Mouse (Mus musculus) intestine, postnatal 0 days (tissue): Measurements from ENCODE around the gene Tns4. TPM values are rescaled to one million over a fixed set of nuclear protein-coding genes. Genes with fewer than 3 reads are reported as not detected.

ENCODE experiments used
- ATAC-seq: fragments of 200-750 bp; cut with Nextera tagmentation; 2 replicates; pipeline ENCODE4 v1.8.0; 2017; ENCODE audit warnings: mild to moderate bottlenecking, moderate TSS enrichment, moderate library complexity
- H3K27ac ChIP-seq: fragments of 300-500 bp; sonication (generic); 2 replicates; pipeline ENCODE4 v1.5.1; 2014; ENCODE audit warnings: mild to moderate bottlenecking, low read depth, low read length, moderate library complexity
- H3K27me3 ChIP-seq: fragments of 300-500 bp; sonication (generic); replicated peaks from 2 replicates; pipeline ENCODE4 v1.6.1; 2014; ENCODE audit warnings: low read length, mixed read lengths; ENCODE audit not compliant: control insufficient read depth, insufficient read depth
- H3K36me3 ChIP-seq: fragments of 300-500 bp; sonication (generic); 2 replicates; pipeline ENCODE4 v1.6.1; 2014; ENCODE audit warnings: mild to moderate bottlenecking, moderate library complexity; ENCODE audit not compliant: control insufficient read depth, insufficient read depth
- H3K4me1 ChIP-seq: fragments of 300-500 bp; sonication (generic); replicated peaks from 2 replicates; pipeline ENCODE4 v1.6.1; 2014; ENCODE audit warnings: antibody characterized with exemption, low read length, mixed read lengths; ENCODE audit not compliant: control insufficient read depth, insufficient read depth
- H3K4me2 ChIP-seq: fragments of 300-500 bp; sonication (generic); replicated peaks from 2 replicates; pipeline ENCODE4 v1.6.1; 2014; ENCODE audit warnings: low read depth, mild to moderate bottlenecking, moderate library complexity
- H3K4me3 ChIP-seq: fragments of 300-500 bp; sonication (generic); 2 replicates; pipeline ENCODE4 v1.5.1; 2014; ENCODE audit warnings: low read depth, low read length
- H3K9ac ChIP-seq: fragments of 300-500 bp; sonication (generic); 2 replicates; pipeline ENCODE4 v1.6.1; 2014; ENCODE audit warnings: mild to moderate bottlenecking, low read depth, low read length
- H3K9me3 ChIP-seq: fragments of 300-500 bp; sonication (generic); 2 replicates; pipeline ENCODE4 v1.6.1; 2016; ENCODE audit warnings: mixed run types; ENCODE audit not compliant: control insufficient read depth
- CTCF ChIP-seq: sonication (generic); IDR thresholded peaks from 2 replicates; pipeline ENCODE4 v1.5.1; 2016; ENCODE audit warnings: low read depth, mild to moderate bottlenecking, control low read depth, antibody characterized with exemption, moderate library complexity
- WGBS: fragments of 180-500 bp; shearing (Covaris S2); extraction: QIAGEN DNeasy Blood & Tissue Kit; methylation state at CpG from one replicate; pipeline ENCODE4 v1.1.7; 2014; 5-methylcytosine and 5-hydroxymethylcytosine counted together
- polyA plus RNA-seq: library from polyadenylated mRNA; unstranded; fragments of >200 nt; fragmentation: Nextera tagmentation; extraction: Ambion mirVana; gene quantifications from 2 replicates; pipeline ENCODE4 v1.2.1, GENCODE M21; 2015

The Tns4 gene
- polyA plus RNA-seq, 1 experiment from 2014 or later = 0.53 TPM

- Histone ChIP-seq H3K27ac (no peak overlapping the region), H3K4me1 (no peaks in the 10 kb centered on the region), H3K9ac (no peak overlapping the region), H3K4me2 (no peak overlapping the region), H3K36me3 (no peaks in the 10 kb centered on the region), H3K9me3 (no peaks in the 10 kb centered on the region), H3K27me3 (no peaks in the 10 kb centered on the region), H3K4me3 (no peak overlapping the region)
- ATAC-seq = no peak
- WGBS = 89% methylated on average over 8 of the region's 8 CpGs
- no peak for TF ChIP-seq CTCF
Measured at GRCm38 (mm10) chr11:99090391-99090790, 1.3 kb upstream of the Tns4 start.

GRCm38 (mm10) chr11:99088486-99088885 is 620 bp downstream of the Tns4 start:
- no peak overlapping the region for H3K4me3 ChIP-seq
- no peak overlapping the region for H3K27ac ChIP-seq
- ATAC-seq = 0 out of 2 replicates have a peak, but pooled peaks have one; percentile 20

DNA sequence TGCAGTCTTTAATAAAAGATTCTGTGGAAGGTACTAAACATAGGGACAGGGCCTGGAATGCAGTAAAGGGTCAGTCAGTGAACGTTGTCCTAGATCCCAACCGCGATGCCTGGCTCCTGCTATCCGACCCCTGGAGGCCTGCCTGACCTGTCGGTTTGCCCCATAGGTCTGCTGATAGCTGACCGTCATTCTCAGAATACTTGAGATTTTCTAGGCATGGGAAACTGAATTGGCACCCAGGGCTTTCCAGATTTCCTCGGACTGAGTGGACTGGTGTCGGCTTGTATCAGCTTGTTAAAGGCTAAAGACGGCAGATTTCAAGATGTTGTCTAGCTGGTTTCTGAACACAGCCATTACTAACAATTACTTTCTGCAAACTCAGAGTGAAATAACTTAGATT is 4.7 kb downstream of the Tns4 start:
- H3K9me3 ChIP-seq = no peaks in the 10 kb centered on the region
- no peaks in the 10 kb centered on the region for H3K36me3 ChIP-seq
- H3K4me3 ChIP-seq = no peak overlapping the region
- no peak overlapping the region for H3K27ac ChIP-seq
- no peaks in the 10 kb centered on the region for H3K27me3 ChIP-seq
- H3K9ac ChIP-seq = no peak overlapping the region
- 70% methylated on average over 9 of the region's 9 CpGs for WGBS
- TF ChIP-seq CTCF = no peak
- no peak for ATAC-seq
- H3K4me1 ChIP-seq = no peaks in the 10 kb centered on the region
- no peak overlapping the region for H3K4me2 ChIP-seq

More at GRCm38 (mm10) chr11:99088486-99088885, 620 bp downstream of the Tns4 start:
- Histone ChIP-seq H3K9me3 (no peaks in the 10 kb centered on the region), H3K27me3 (no peaks in the 10 kb centered on the region), H3K9ac (no peak overlapping the region), H3K4me1 (no peaks in the 10 kb centered on the region), H3K36me3 (no peaks in the 10 kb centered on the region), H3K4me2 (peak overlapping the region; percentile 37)
- no peak for TF ChIP-seq CTCF
- 29% methylated on average over 2 of the region's 2 CpGs for WGBS

- no peak overlapping the region for H3K9ac ChIP-seq
- H3K4me2 ChIP-seq = no peak overlapping the region
- WGBS = 95% methylated on average over 8 of the region's 8 CpGs
- no peak overlapping the region for H3K27ac ChIP-seq
- no peaks in the 10 kb centered on the region for H3K4me1 ChIP-seq
- no peak overlapping the region for H3K4me3 ChIP-seq
- no peak for TF ChIP-seq CTCF
- no peak for ATAC-seq
- no peaks in the 10 kb centered on the region for H3K27me3 ChIP-seq
- H3K9me3 ChIP-seq = no peaks in the 10 kb centered on the region
- H3K36me3 ChIP-seq = no peaks in the 10 kb centered on the region
Measured at GRCm38 (mm10) chr11:99083516-99083915, 5.6 kb downstream of the Tns4 start.

- Histone ChIP-seq H3K9ac (no peak overlapping the region), H3K27me3 (no peaks in the 10 kb centered on the region), H3K27ac (no peak overlapping the region), H3K36me3 (no peaks in the 10 kb centered on the region), H3K4me3 (no peak overlapping the region), H3K4me1 (no peaks in the 10 kb centered on the region), H3K9me3 (no peaks in the 10 kb centered on the region), H3K4me2 (no peak overlapping the region)
- ATAC-seq = no peak
- no peak for TF ChIP-seq CTCF
- WGBS = 49% methylated on average over 8 of the region's 8 CpGs
Measured at GRCm38 (mm10) chr11:99082098-99082497, 7.0 kb downstream of the Tns4 start.

DNA sequence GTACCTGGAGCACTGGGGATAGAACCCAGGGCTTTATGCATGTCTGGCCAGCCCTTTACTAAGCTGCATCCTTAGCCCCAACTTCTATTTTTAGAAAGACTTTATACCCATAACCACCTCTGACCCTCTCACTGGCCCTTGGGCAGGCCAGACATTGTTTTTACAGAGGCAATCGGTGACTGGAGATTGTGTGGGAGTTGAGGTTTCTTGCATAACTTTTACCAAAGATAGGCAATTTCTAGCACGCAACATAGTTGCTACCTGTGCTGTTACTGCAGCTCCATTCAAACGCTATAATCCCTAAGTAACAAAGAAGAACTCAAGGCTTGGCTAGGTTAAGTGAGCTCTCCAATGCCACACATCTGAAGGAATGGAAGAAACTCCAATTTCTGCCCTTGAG is 7.5 kb downstream of the Tns4 start:
- ATAC-seq = no peak
- Histone ChIP-seq H3K36me3 (no peaks in the 10 kb centered on the region), H3K9me3 (no peaks in the 10 kb centered on the region), H3K27ac (no peak overlapping the region), H3K4me1 (no peaks in the 10 kb centered on the region), H3K27me3 (no peaks in the 10 kb centered on the region), H3K4me2 (no peak overlapping the region), H3K4me3 (no peak overlapping the region), H3K9ac (no peak overlapping the region)
- WGBS = 70% methylated on average over 3 of the region's 3 CpGs
- TF ChIP-seq CTCF = no peak

DNA sequence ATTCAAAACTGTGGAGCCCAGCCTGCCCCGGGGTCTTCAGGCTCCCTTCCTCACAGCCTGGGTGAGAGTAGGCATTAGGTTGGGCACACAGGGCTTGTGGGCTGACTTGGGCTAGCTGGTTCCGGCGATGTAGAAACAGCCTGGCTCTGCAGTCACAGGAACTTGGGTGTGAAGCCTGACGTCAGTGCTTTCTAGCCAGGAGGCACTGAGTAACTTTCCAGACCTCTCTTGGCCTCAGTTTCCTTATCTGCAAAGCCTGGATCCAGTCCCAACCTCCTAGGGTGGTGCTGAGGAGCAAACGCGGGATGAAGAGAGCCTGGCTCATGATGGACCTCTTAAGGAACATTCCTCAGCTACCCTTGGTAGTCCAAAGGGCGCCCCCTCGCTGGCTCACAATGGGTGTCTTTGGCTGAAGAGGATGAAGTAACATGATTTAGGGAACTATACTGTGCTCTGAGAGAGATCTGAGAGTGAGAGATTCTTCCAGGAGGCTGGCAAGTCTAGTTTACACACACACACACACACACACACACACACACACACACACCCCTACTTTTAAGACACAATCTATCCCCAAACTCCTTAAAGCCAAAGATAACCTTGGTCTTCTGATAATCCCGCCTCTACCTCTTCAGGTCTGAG is 8.1 kb downstream of the Tns4 start:
- Histone ChIP-seq H3K36me3 (no peaks in the 10 kb centered on the region), H3K27ac (no peak overlapping the region), H3K9me3 (no peaks in the 10 kb centered on the region), H3K9ac (no peak overlapping the region), H3K4me1 (no peaks in the 10 kb centered on the region), H3K4me3 (no peak overlapping the region), H3K27me3 (no peaks in the 10 kb centered on the region), H3K4me2 (no peak overlapping the region)
- ATAC-seq = no peak
- WGBS = 80% methylated on average over 9 of the region's 9 CpGs
- no peak for TF ChIP-seq CTCF
